Mouse (Mus musculus): ENCODE data around the gene Slc9a3r1. TPM values are rescaled to one million over a fixed set of nuclear protein-coding genes. Genes with fewer than 3 reads are reported as not detected.
A peak's percentile ranks its signal among the peaks of the same experiment; 100 is the strongest.

Slc9a3r1 gene
- polyA plus RNA-seq, 2 experiments from 2014 or later = 166 to 228 TPM

- ATAC-seq = no peak
Measured at GRCm38 (mm10) chr11:115163568-115164150, 518 bp downstream of the Slc9a3r1 start.

- ATAC-seq = no peak
Measured at GRCm38 (mm10) chr11:115164341-115164975, 1.3 kb downstream of the Slc9a3r1 start.

GRCm38 (mm10) chr11:115164976-115165374, 1.8 kb downstream of the Slc9a3r1 start:
- no peak for ATAC-seq

GRCm38 (mm10) chr11:115166776-115167175, 3.6 kb downstream of the Slc9a3r1 start:
- ATAC-seq = no peak

- no peak for ATAC-seq
Measured at GRCm38 (mm10) chr11:115167631-115168249, 4.6 kb downstream of the Slc9a3r1 start.

GRCm38 (mm10) chr11:115169430-115169829, 6.3 kb downstream of the Slc9a3r1 start:
- no peak for ATAC-seq

GRCm38 (mm10) chr11:115171125-115171524, 8.0 kb downstream of the Slc9a3r1 start:
- ATAC-seq = no peak

GRCm38 (mm10) chr11:115172825-115173287, 9.7 kb downstream of the Slc9a3r1 start:
- ATAC-seq = peak; percentile 40

- peak; percentile 78 for ATAC-seq
Measured at GRCm38 (mm10) chr11:115173549-115174339, 10.6 kb downstream of the Slc9a3r1 start.

- ATAC-seq = no peak
Measured at GRCm38 (mm10) chr11:115176399-115177190, 13.5 kb downstream of the Slc9a3r1 start.

- ATAC-seq = no peak
Measured at GRCm38 (mm10) chr11:115177559-115178195, 14.5 kb downstream of the Slc9a3r1 start.

GRCm38 (mm10) chr11:115178766-115179165, 15.6 kb downstream of the Slc9a3r1 start:
- no peak for ATAC-seq

- no peak for ATAC-seq
Measured at GRCm38 (mm10) chr11:115179191-115179590, 16.1 kb downstream of the Slc9a3r1 start.

GRCm38 (mm10) chr11:115179881-115180280, 16.7 kb downstream of the Slc9a3r1 start:
- ATAC-seq = no peak

- peak; percentile 38 for ATAC-seq
Measured at GRCm38 (mm10) chr11:115181913-115182638, 18.9 kb downstream of the Slc9a3r1 start.

GRCm38 (mm10) chr11:115184973-115185372, 21.8 kb downstream of the Slc9a3r1 start:
- ATAC-seq = no peak

- peak; percentile 78 for ATAC-seq
Measured at GRCm38 (mm10) chr11:115187224-115187639, 24.1 kb downstream of the Slc9a3r1 start, which contains the start of gene Tmem104. Gene Tmem104 (plus strand): TSS chr11:115187487.

- ATAC-seq = peak; percentile 55
Measured at GRCm38 (mm10) chr11:115187693-115188092, 24.6 kb downstream of the Slc9a3r1 start, which contains the start of gene Nat9. Gene Nat9 (minus strand): TSS chr11:115187859.

GRCm38 (mm10) chr11:115188539-115189231, 25.5 kb downstream of the Slc9a3r1 start:
- no peak for ATAC-seq

- no peak for ATAC-seq
Measured at GRCm38 (mm10) chr11:115189304-115189703, 26.2 kb downstream of the Slc9a3r1 start.

Data from activated CD4-positive, CD25-positive, alpha-beta regulatory T cell, adult 4 months (primary cell).